Mouse (Mus musculus): ENCODE results near the gene Adamts8. TPM values are rescaled to one million over a fixed set of nuclear protein-coding genes. Genes with fewer than 3 reads are reported as not detected.
A peak's percentile ranks its signal among the peaks of the same experiment; 100 is the strongest.

Gene Adamts8
- 1.2 and 1.9 TPM in 2 replicates for polyA plus RNA-seq (2014; fragmentation: Nextera tagmentation; extraction: Ambion mirVana)

GRCm38 (mm10) chr9:30942512-30943313 is at the start of gene Adamts8:
Adamts8 (plus strand) TSS chr9:30942562.
- H3K9me3 ChIP-seq (ENCODE audit: control insufficient read depth, low read length) = no peaks in the 10 kb centered on the region
- H3K4me2 ChIP-seq (ENCODE audit: low read depth, low read length) = peak within 1 kb of the TSS; percentile 98
- no peaks in the 10 kb centered on the region for H3K36me3 ChIP-seq (ENCODE audit: control insufficient read depth, insufficient read depth, low read length)
- H3K27me3 ChIP-seq (ENCODE audit: control insufficient read depth, insufficient read depth, low read length) = peaks cover 28% of the 10 kb centered on the region
- ATAC-seq (ENCODE audit: low read depth) = peak; percentile 89
- H3K4me1 ChIP-seq (ENCODE audit: control insufficient read depth, insufficient read depth, low read length) = no peaks in the 10 kb centered on the region
- H3K27ac ChIP-seq (ENCODE audit: low read depth, low read length) = peak within 1 kb of the TSS; percentile 35; the same call in 1 of the 2 replicates
- H3K9ac ChIP-seq (replicated peaks; ENCODE audit: low read depth, low read length) = peak within 1 kb of the TSS; percentile 65
- WGBS = under 1% methylated on average over 87 of the region's 96 CpGs
- peak within 1 kb of the TSS; percentile 67 for H3K4me3 ChIP-seq (ENCODE audit: low read depth, low read length)

DNA sequence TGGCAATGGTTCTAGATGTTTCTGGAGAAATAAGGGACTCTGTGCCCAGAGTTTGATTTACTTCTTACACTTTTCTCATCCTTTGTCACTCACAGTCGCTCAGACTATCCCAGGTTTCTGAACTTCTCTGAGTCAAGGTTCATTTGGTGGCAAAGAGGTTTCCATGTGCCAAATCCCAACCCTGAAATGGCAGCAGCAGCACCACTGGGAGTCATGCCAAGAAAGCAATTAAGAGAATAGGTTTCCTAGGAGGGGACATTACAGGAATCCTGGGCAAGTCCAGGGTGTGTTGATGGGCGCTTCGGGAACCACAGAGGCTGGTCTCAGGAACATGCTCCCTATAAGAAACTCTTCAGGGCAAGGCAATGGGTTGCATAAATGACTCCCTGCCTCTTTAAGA is 46.7 kb upstream of the Adamts8 start:
- H3K27ac ChIP-seq (ENCODE audit: low read depth, low read length) = no peak overlapping the region
- H3K9me3 ChIP-seq (ENCODE audit: control insufficient read depth, low read length) = no peaks in the 10 kb centered on the region
- H3K4me3 ChIP-seq (ENCODE audit: low read depth, low read length) = no peak overlapping the region
- no peak overlapping the region for H3K9ac ChIP-seq (replicated peaks; ENCODE audit: low read depth, low read length)
- no peak overlapping the region for H3K4me2 ChIP-seq (ENCODE audit: low read depth, low read length)
- H3K36me3 ChIP-seq (ENCODE audit: control insufficient read depth, insufficient read depth, low read length) = no peaks in the 10 kb centered on the region
- no peaks in the 10 kb centered on the region for H3K27me3 ChIP-seq (ENCODE audit: control insufficient read depth, insufficient read depth, low read length)
- H3K4me1 ChIP-seq (ENCODE audit: control insufficient read depth, insufficient read depth, low read length) = no peaks in the 10 kb centered on the region
- ATAC-seq (ENCODE audit: low read depth) = no peak
- WGBS = 67% methylated on average over 3 of the region's 3 CpGs

DNA sequence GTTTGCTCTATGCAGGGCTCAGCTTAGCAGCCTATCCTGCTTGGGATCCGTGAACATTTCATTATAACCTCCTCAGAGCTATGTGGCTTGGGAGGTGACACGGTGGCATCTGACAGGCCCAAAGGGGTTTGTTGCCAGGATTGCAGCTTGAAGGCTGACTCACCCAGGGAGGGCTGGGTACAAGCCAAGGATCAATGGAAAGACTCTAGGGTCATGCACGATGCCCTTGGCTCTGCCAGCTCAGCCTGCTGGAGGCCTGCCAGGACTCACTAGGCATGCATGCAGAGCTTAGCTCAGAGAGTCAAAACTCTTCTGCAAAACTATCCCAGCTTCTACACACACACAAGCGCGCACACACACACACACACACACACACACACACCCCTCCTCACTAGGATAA is 45.6 kb upstream of the Adamts8 start:
- Histone ChIP-seq H3K36me3 (ENCODE audit: control insufficient read depth, insufficient read depth, low read length) (no peaks in the 10 kb centered on the region), H3K4me1 (ENCODE audit: control insufficient read depth, insufficient read depth, low read length) (no peaks in the 10 kb centered on the region), H3K27ac (ENCODE audit: low read depth, low read length) (no peak overlapping the region), H3K9me3 (ENCODE audit: control insufficient read depth, low read length) (no peaks in the 10 kb centered on the region), H3K4me2 (ENCODE audit: low read depth, low read length) (no peak overlapping the region), H3K27me3 (ENCODE audit: control insufficient read depth, insufficient read depth, low read length) (no peaks in the 10 kb centered on the region), H3K4me3 (ENCODE audit: low read depth, low read length) (no peak overlapping the region), H3K9ac (replicated peaks; ENCODE audit: low read depth, low read length) (no peak overlapping the region)
- WGBS = 74% methylated on average over 5 of the region's 5 CpGs
- ATAC-seq (ENCODE audit: low read depth) = peak; percentile 60; the same call in 1 of the 2 replicates

GRCm38 (mm10) chr9:30897169-30897568 is 45.2 kb upstream of the Adamts8 start:
- H3K4me1 ChIP-seq (ENCODE audit: control insufficient read depth, insufficient read depth, low read length) = no peaks in the 10 kb centered on the region
- H3K9me3 ChIP-seq (ENCODE audit: control insufficient read depth, low read length) = no peaks in the 10 kb centered on the region
- H3K27ac ChIP-seq (ENCODE audit: low read depth, low read length) = no peak overlapping the region
- no peaks in the 10 kb centered on the region for H3K36me3 ChIP-seq (ENCODE audit: control insufficient read depth, insufficient read depth, low read length)
- no peak overlapping the region for H3K9ac ChIP-seq (replicated peaks; ENCODE audit: low read depth, low read length)
- no peaks in the 10 kb centered on the region for H3K27me3 ChIP-seq (ENCODE audit: control insufficient read depth, insufficient read depth, low read length)
- ATAC-seq (ENCODE audit: low read depth) = no peak
- no peak overlapping the region for H3K4me3 ChIP-seq (ENCODE audit: low read depth, low read length)
- WGBS = 86% methylated on average over 2 of the region's 2 CpGs
- no peak overlapping the region for H3K4me2 ChIP-seq (ENCODE audit: low read depth, low read length)

GRCm38 (mm10) chr9:30902152-30902551 is 40.2 kb upstream of the Adamts8 start:
- Histone ChIP-seq H3K4me1 (ENCODE audit: control insufficient read depth, insufficient read depth, low read length) (no peaks in the 10 kb centered on the region), H3K27me3 (ENCODE audit: control insufficient read depth, insufficient read depth, low read length) (no peaks in the 10 kb centered on the region), H3K4me2 (ENCODE audit: low read depth, low read length) (no peak overlapping the region), H3K27ac (ENCODE audit: low read depth, low read length) (no peak overlapping the region), H3K4me3 (ENCODE audit: low read depth, low read length) (no peak overlapping the region), H3K36me3 (ENCODE audit: control insufficient read depth, insufficient read depth, low read length) (no peaks in the 10 kb centered on the region), H3K9me3 (ENCODE audit: control insufficient read depth, low read length) (no peaks in the 10 kb centered on the region), H3K9ac (replicated peaks; ENCODE audit: low read depth, low read length) (no peak overlapping the region)
- ATAC-seq (ENCODE audit: low read depth) = no peak
- 96% methylated on average over 19 of the region's 19 CpGs for WGBS

DNA sequence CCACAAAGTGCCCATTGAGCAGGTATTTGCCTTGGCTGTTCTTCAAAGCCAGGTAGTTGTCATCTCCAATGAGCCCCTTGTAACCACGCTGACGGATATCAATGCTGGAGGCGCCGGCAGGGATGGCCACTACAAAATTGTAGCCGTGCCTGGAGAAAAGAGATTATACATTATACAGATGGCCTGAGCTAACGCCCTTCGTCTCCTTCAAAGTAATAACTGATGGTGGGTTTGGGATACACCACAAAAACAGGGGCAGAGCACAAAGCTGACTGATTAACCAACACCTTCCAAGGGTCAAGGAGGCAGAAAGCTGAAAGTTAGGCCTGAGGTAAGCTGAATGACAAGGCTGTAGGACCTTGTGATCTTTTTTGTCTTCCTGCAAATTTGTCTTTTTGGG is 39.7 kb upstream of the Adamts8 start:
- Histone ChIP-seq H3K9me3 (ENCODE audit: control insufficient read depth, low read length) (no peaks in the 10 kb centered on the region), H3K4me1 (ENCODE audit: control insufficient read depth, insufficient read depth, low read length) (no peaks in the 10 kb centered on the region), H3K27ac (ENCODE audit: low read depth, low read length) (no peak overlapping the region), H3K4me2 (ENCODE audit: low read depth, low read length) (no peak overlapping the region), H3K36me3 (ENCODE audit: control insufficient read depth, insufficient read depth, low read length) (no peaks in the 10 kb centered on the region), H3K9ac (replicated peaks; ENCODE audit: low read depth, low read length) (no peak overlapping the region), H3K4me3 (ENCODE audit: low read depth, low read length) (no peak overlapping the region), H3K27me3 (ENCODE audit: control insufficient read depth, insufficient read depth, low read length) (no peaks in the 10 kb centered on the region)
- no peak for ATAC-seq (ENCODE audit: low read depth)
- WGBS = 95% methylated on average over 7 of the region's 7 CpGs

DNA sequence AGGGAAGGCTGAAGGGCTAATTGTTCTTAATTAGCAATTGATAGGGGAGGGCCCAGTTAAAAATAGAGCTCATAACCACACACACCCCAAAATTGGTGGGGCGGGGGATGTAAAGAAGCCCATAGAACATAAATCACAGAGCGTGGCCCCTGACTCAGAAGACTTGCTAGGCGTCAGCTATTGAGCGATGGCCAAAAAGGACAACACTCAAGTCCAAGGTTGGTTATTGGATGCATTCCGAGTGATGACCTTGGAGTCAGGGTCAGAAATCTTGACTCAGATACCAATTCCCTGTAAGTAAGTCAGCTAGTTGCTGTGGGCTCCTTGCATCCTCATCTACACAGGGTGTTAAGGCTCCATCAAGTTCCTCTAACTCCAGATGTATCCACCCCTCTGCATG is 39.1 kb upstream of the Adamts8 start:
- 98% methylated on average over 5 of the region's 5 CpGs for WGBS
- H3K4me1 ChIP-seq (ENCODE audit: control insufficient read depth, insufficient read depth, low read length) = no peaks in the 10 kb centered on the region
- H3K4me2 ChIP-seq (ENCODE audit: low read depth, low read length) = no peak overlapping the region
- no peak overlapping the region for H3K27ac ChIP-seq (ENCODE audit: low read depth, low read length)
- H3K4me3 ChIP-seq (ENCODE audit: low read depth, low read length) = no peak overlapping the region
- no peaks in the 10 kb centered on the region for H3K36me3 ChIP-seq (ENCODE audit: control insufficient read depth, insufficient read depth, low read length)
- no peaks in the 10 kb centered on the region for H3K9me3 ChIP-seq (ENCODE audit: control insufficient read depth, low read length)
- H3K9ac ChIP-seq (replicated peaks; ENCODE audit: low read depth, low read length) = no peak overlapping the region
- no peak for ATAC-seq (ENCODE audit: low read depth)
- no peaks in the 10 kb centered on the region for H3K27me3 ChIP-seq (ENCODE audit: control insufficient read depth, insufficient read depth, low read length)

DNA sequence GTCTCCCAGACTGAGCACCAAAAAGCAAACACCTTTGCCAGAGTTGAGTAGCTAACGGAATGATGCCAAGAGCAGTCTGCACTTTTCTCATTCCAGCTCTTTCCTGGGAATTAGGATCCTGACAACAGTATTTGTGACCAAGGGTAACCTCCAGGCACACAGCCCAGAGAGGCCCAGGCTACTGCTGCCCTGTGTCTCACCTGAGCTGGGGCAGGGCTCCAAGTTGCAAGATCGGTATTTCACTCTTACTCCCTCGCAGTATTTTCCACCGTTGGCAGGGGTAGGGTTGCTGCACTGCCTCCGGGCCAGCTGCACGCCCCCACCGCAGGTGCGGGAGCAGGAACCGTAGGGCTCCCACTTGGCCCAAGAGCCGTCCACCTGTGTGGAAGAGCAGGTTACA is 36.5 kb upstream of the Adamts8 start:
- Histone ChIP-seq H3K27me3 (ENCODE audit: control insufficient read depth, insufficient read depth, low read length) (no peaks in the 10 kb centered on the region), H3K4me1 (ENCODE audit: control insufficient read depth, insufficient read depth, low read length) (no peaks in the 10 kb centered on the region), H3K27ac (ENCODE audit: low read depth, low read length) (no peak overlapping the region), H3K36me3 (ENCODE audit: control insufficient read depth, insufficient read depth, low read length) (no peaks in the 10 kb centered on the region), H3K9me3 (ENCODE audit: control insufficient read depth, low read length) (no peaks in the 10 kb centered on the region), H3K4me2 (ENCODE audit: low read depth, low read length) (no peak overlapping the region), H3K9ac (replicated peaks; ENCODE audit: low read depth, low read length) (no peak overlapping the region), H3K4me3 (ENCODE audit: low read depth, low read length) (no peak overlapping the region)
- 94% methylated on average over 10 of the region's 10 CpGs for WGBS
- ATAC-seq (ENCODE audit: low read depth) = no peak

- no peaks in the 10 kb centered on the region for H3K27me3 ChIP-seq (ENCODE audit: control insufficient read depth, insufficient read depth, low read length)
- H3K9me3 ChIP-seq (ENCODE audit: control insufficient read depth, low read length) = no peaks in the 10 kb centered on the region
- ATAC-seq (ENCODE audit: low read depth) = no peak
- no peak overlapping the region for H3K27ac ChIP-seq (ENCODE audit: low read depth, low read length)
- no peaks in the 10 kb centered on the region for H3K36me3 ChIP-seq (ENCODE audit: control insufficient read depth, insufficient read depth, low read length)
- no peak overlapping the region for H3K9ac ChIP-seq (replicated peaks; ENCODE audit: low read depth, low read length)
- no peak overlapping the region for H3K4me2 ChIP-seq (ENCODE audit: low read depth, low read length)
- H3K4me1 ChIP-seq (ENCODE audit: control insufficient read depth, insufficient read depth, low read length) = no peaks in the 10 kb centered on the region
- WGBS = 86% methylated on average over 4 of the region's 4 CpGs
- H3K4me3 ChIP-seq (ENCODE audit: low read depth, low read length) = no peak overlapping the region
These were observed 35.9 kb upstream of the Adamts8 start for GRCm38 (mm10) chr9:30906426-30906825.

All from neural tube, embryonic 14.5 days (tissue).